Mouse (Mus musculus) hindbrain, embryonic 15.5 days (tissue): Measurements from ENCODE around the gene Fhl3. TPM values are rescaled to one million over a fixed set of nuclear protein-coding genes. Genes with fewer than 3 reads are reported as not detected.
A peak's percentile ranks its signal among the peaks of the same experiment; 100 is the strongest.

ENCODE experiments used
- ATAC-seq: fragments of 200-750 bp; cut with Nextera tagmentation; 2 replicates; pipeline ENCODE4 v1.8.0; 2017; ENCODE audit warnings: low read depth, moderate number of reproducible peaks, moderate TSS enrichment; ENCODE audit not compliant: low FRiP score
- H3K27ac ChIP-seq: fragments of 300-500 bp; sonication (generic); replicated peaks from 2 replicates; pipeline ENCODE4 v1.5.1; 2015; ENCODE audit warnings: mild to moderate bottlenecking, inconsistent platforms
- H3K27me3 ChIP-seq: fragments of 300-500 bp; sonication (generic); 2 replicates; pipeline ENCODE4 v1.6.1; 2015; ENCODE audit warnings: control low read depth, inconsistent platforms
- H3K36me3 ChIP-seq: fragments of 300-500 bp; sonication (generic); 2 replicates; pipeline ENCODE4 v1.6.1; 2015; ENCODE audit warnings: control low read depth, inconsistent platforms
- H3K4me1 ChIP-seq: fragments of 300-500 bp; sonication (generic); replicated peaks from 2 replicates; pipeline ENCODE4 v1.6.1; 2015; ENCODE audit warnings: control low read depth, inconsistent platforms
- H3K4me2 ChIP-seq: fragments of 300-500 bp; sonication (generic); 2 replicates; pipeline ENCODE4 v1.6.1; 2015; ENCODE audit warnings: moderate library complexity, mild to moderate bottlenecking, inconsistent platforms
- H3K4me3 ChIP-seq: fragments of 300-500 bp; sonication (generic); 2 replicates; pipeline ENCODE4 v1.5.1; 2015; ENCODE audit warnings: mild to moderate bottlenecking, inconsistent platforms
- H3K9ac ChIP-seq: fragments of 300-500 bp; sonication (generic); 2 replicates; pipeline ENCODE4 v1.6.1; 2015; ENCODE audit warnings: inconsistent platforms
- H3K9me3 ChIP-seq: fragments of 300-500 bp; sonication (generic); 2 replicates; pipeline ENCODE4 v1.6.1; 2016; ENCODE audit warnings: control low read depth, inconsistent platforms
- WGBS: fragments of 180-500 bp; shearing (Covaris S2); methylation state at CpG from one replicate; pipeline ENCODE4 v1.1.7; 2015; 5-methylcytosine and 5-hydroxymethylcytosine counted together
- microRNA counts: library from miRNA; unstranded; fragments of <30 nt; microRNA quantifications from one replicate; lab custom pipeline; 2016
- microRNA-seq: library from miRNA; unstranded; fragments of <30 nt; microRNA quantifications from one replicate; pipeline ENCODE4, GENCODE M21; 2016
- polyA plus RNA-seq: library from polyadenylated mRNA; unstranded; fragments of >200 nt; fragmentation: Nextera tagmentation; extraction: Ambion mirVana; gene quantifications from 2 replicates; pipeline ENCODE4 v1.2.1, GENCODE M21; 2015

Fhl3 gene
- polyA plus RNA-seq, 1 experiment from 2014 or later, result 1.6 TPM

- Histone ChIP-seq H3K27ac (no peak overlapping the region), H3K4me2 (peak overlapping the region; percentile 88), H3K9me3 (no peaks in the 10 kb centered on the region), H3K4me3 (peak overlapping the region; percentile 75), H3K27me3 (no peaks in the 10 kb centered on the region; the same call in 1 of the 2 replicates), H3K4me1 (peaks cover 16% of the 10 kb centered on the region), H3K9ac (peak overlapping the region; percentile 62), H3K36me3 (peaks cover 11% of the 10 kb centered on the region; the same call in 1 of the 2 replicates)
- ATAC-seq, result no peak
- WGBS, result 25% methylated on average over 15 of the region's 15 CpGs
Observed at GRCm38 (mm10) chr4:124752281-124753199, 52.0 kb downstream of the Fhl3 start.

GRCm38 (mm10) chr4:124755526-124755925, 55.0 kb downstream of the Fhl3 start:
- H3K9ac ChIP-seq, result no peak overlapping the region
- H3K4me2 ChIP-seq, result no peak overlapping the region
- no peaks in the 10 kb centered on the region for H3K27me3 ChIP-seq
- no peak overlapping the region for H3K27ac ChIP-seq
- no peak overlapping the region for H3K4me3 ChIP-seq
- no peaks in the 10 kb centered on the region for H3K9me3 ChIP-seq
- WGBS, result 77% methylated on average over 7 of the region's 7 CpGs
- no peaks in the 10 kb centered on the region for H3K36me3 ChIP-seq
- peaks cover 16% of the 10 kb centered on the region for H3K4me1 ChIP-seq
- no peak for ATAC-seq

MicroRNA genes within 50 kb of the gene (microRNA counts, 519-probe panel; counts per million panel counts)
- not detected for microRNA mmu-miR-697 (lab: Ali Mortazavi, UCI)
- not detected for microRNA mmu-miR-698 (lab: Ali Mortazavi, UCI)

Small RNA genes within 50 kb of the gene (microRNA-seq; reads per million reads assigned to microRNA genes)
- not detected for gene Gm24721
- gene Mir697, result not detected
- not detected for gene Mir698

Other genes with a start within 250 kb of the Fhl3 start
- gene 3100002H09Rik, start 89.9 kb upstream of the Fhl3 start, polyA plus RNA-seq, result 0.23 and 0.31 TPM in 2 replicates
- gene Pou3f1, start 43.9 kb upstream of the Fhl3 start, polyA plus RNA-seq, result 7.9 and 13.4 TPM in 2 replicates
- 39.1 and 39.5 TPM in 2 replicates for gene Utp11, start 7.1 kb upstream of the Fhl3 start, polyA plus RNA-seq
- gene Sf3a3, start 14.1 kb downstream of the Fhl3 start, polyA plus RNA-seq, result 96.2 and 106 TPM in 2 replicates
- gene Inpp5b, start 41.1 kb downstream of the Fhl3 start, polyA plus RNA-seq, result 22.9 and 26.1 TPM in 2 replicates
- 11.1 and 11.6 TPM in 2 replicates for gene Mtf1, start 101.4 kb downstream of the Fhl3 start, polyA plus RNA-seq
- gene Yrdc, start 150.0 kb downstream of the Fhl3 start, polyA plus RNA-seq, result 46.3 and 50.4 TPM in 2 replicates
- gene 1110065P20Rik, start 150.5 kb downstream of the Fhl3 start, polyA plus RNA-seq, result 98.8 and 103 TPM in 2 replicates
- gene Maneal, start 161.5 kb downstream of the Fhl3 start, polyA plus RNA-seq, result 15.9 and 16.0 TPM in 2 replicates
- gene Epha10, start 180.2 kb downstream of the Fhl3 start, polyA plus RNA-seq, result 12.8 and 13.5 TPM in 2 replicates
- 13.1 and 15.1 TPM in 2 replicates for gene 9930104L06Rik, start 236.3 kb downstream of the Fhl3 start, polyA plus RNA-seq
- 37.1 and 40.7 TPM in 2 replicates for gene Cdca8, start 238.6 kb downstream of the Fhl3 start, polyA plus RNA-seq